Comparison of ENCODE assay signal across 23 mouse cellular contexts in genomic region chr9:118739659-118740058, GRCm38 (mm10).
DNase-seq lines count a peak whose midpoint lies in the region; TF ChIP-seq lines count a peak whose summit lies in the region.
"Had no signal": no experiment of that assay in that cellular context is flagged by ENCODE, and none has a peak within 500 bp of the region (broad histone marks: within the 10 kb centered on the region; RNA-seq: fewer than 3 reads in every experiment).

No protein-coding gene starts in this region.

- H3K4me1 ChIP-seq in heart, embryonic 10.5 days: peaks cover 45% of the 10 kb centered on the region
- peaks cover 7% of the 10 kb centered on the region; the same call in 1 of the 2 replicates for H3K4me1 ChIP-seq in midbrain, embryonic 10.5 days
- H3K4me1 ChIP-seq in hindbrain, embryonic 10.5 days (replicated peaks): peaks cover 19% of the 10 kb centered on the region
- H3K4me1 ChIP-seq: forebrain, embryonic 13.5 days; liver, embryonic 13.5 days; megakaryocyte, embryonic 14.5 days; midbrain, embryonic 13.5 days had no signal

- DNase-seq in gastrocnemius, adult 2 months: peak; percentile 42
- DNase-seq in gastrocnemius, postnatal 10 days: no peak
- no peak for DNase-seq in heart, embryonic 10.5 days (ENCODE audit: low spot score)
- no peak for DNase-seq in heart, adult 8-10 months (ENCODE audit: low spot score)
- peak; percentile 32 to 44 for DNase-seq in adrenal gland, postnatal 36 days
- no peak for DNase-seq in midbrain, embryonic 10.5 days (ENCODE audit: low spot score)
- DNase-seq in hindbrain, embryonic 10.5 days (ENCODE audit: low spot score): no peak
- DNase-seq: cerebellum, adult 18-20 months; kidney, adult 2 months; kidney, postnatal 36 days; liver, embryonic 13.5 days; lung, adult 18-20 months; lung, postnatal 4 days; thymus, postnatal 4 days had no signal

- intact Hi-C loops in gastrocnemius, adult 2 months (cut with DNase I): no loop called here

- 64% methylated on average over 3 of the region's 3 CpGs for WGBS in heart, embryonic 10.5 days
- whole genome bisulfite sequencing in midbrain, embryonic 10.5 days: 89% methylated on average over 3 of the region's 3 CpGs
- 92% methylated on average over 3 of the region's 3 CpGs for WGBS in hindbrain, embryonic 10.5 days

- no peaks in the 10 kb centered on the region for H3K36me3 ChIP-seq in heart, embryonic 10.5 days
- no peaks in the 10 kb centered on the region for H3K36me3 ChIP-seq in midbrain, embryonic 10.5 days
- H3K36me3 ChIP-seq in hindbrain, embryonic 10.5 days: no peaks in the 10 kb centered on the region
- H3K36me3 ChIP-seq: embryonic facial prominence, embryonic 15.5 days; hindbrain, embryonic 12.5 days; intestine, embryonic 15.5 days; limb, embryonic 13.5 days; liver, embryonic 13.5 days; midbrain, embryonic 13.5 days had no signal

- no peak overlapping the region for H3K4me3 ChIP-seq in gastrocnemius, adult 2 months
- no peak overlapping the region for H3K4me3 ChIP-seq in heart, embryonic 10.5 days
- no peak overlapping the region for H3K4me3 ChIP-seq in midbrain, embryonic 10.5 days
- H3K4me3 ChIP-seq in hindbrain, embryonic 10.5 days: no peak overlapping the region
- H3K4me3 ChIP-seq: embryonic facial prominence, embryonic 10.5 days; embryonic facial prominence, embryonic 15.5 days; forebrain, embryonic 13.5 days; hindbrain, embryonic 12.5 days; intestine, embryonic 15.5 days; limb, embryonic 13.5 days; liver, embryonic 13.5 days; megakaryocyte, embryonic 14.5 days; midbrain, embryonic 13.5 days had no signal

- H3K9me3 ChIP-seq in heart, embryonic 10.5 days: no peaks in the 10 kb centered on the region
- H3K9me3 ChIP-seq in midbrain, embryonic 10.5 days (replicated peaks): no peaks in the 10 kb centered on the region
- H3K9me3 ChIP-seq in hindbrain, embryonic 10.5 days: no peaks in the 10 kb centered on the region
- H3K9me3 ChIP-seq: embryonic facial prominence, embryonic 10.5 days; embryonic facial prominence, embryonic 15.5 days; forebrain, embryonic 13.5 days; hindbrain, embryonic 12.5 days; intestine, embryonic 15.5 days; limb, embryonic 13.5 days; liver, embryonic 13.5 days; midbrain, embryonic 13.5 days had no signal

- H3K27me3 ChIP-seq in heart, embryonic 10.5 days (ENCODE audit: insufficient read depth, poor library complexity, severe bottlenecking): no peaks in the 10 kb centered on the region
- H3K27me3 ChIP-seq in midbrain, embryonic 10.5 days (ENCODE audit: low read depth, poor library complexity, severe bottlenecking): no peaks in the 10 kb centered on the region
- no peaks in the 10 kb centered on the region for H3K27me3 ChIP-seq in hindbrain, embryonic 10.5 days (ENCODE audit: insufficient read depth, poor library complexity, severe bottlenecking)
- H3K27me3 ChIP-seq: embryonic facial prominence, embryonic 15.5 days; forebrain, embryonic 13.5 days; hindbrain, embryonic 12.5 days; intestine, embryonic 15.5 days; limb, embryonic 13.5 days; liver, embryonic 13.5 days; midbrain, embryonic 13.5 days had no signal

- no peak for TF ChIP-seq CTCF in gastrocnemius, adult 2 months (IDR thresholded peaks at IDR 0.05)

- peak overlapping the region; percentile 88; the same call in 1 of the 2 replicates for H3K27ac ChIP-seq in gastrocnemius, adult 2 months
- peak overlapping the region; percentile 52; the same call in 1 of the 2 replicates for H3K27ac ChIP-seq in heart, embryonic 10.5 days
- no peak overlapping the region for H3K27ac ChIP-seq in midbrain, embryonic 10.5 days (replicated peaks)
- no peak overlapping the region for H3K27ac ChIP-seq in hindbrain, embryonic 10.5 days
- H3K27ac ChIP-seq: embryonic facial prominence, embryonic 10.5 days; embryonic facial prominence, embryonic 15.5 days; forebrain, embryonic 13.5 days; hindbrain, embryonic 12.5 days; hindbrain, postnatal 0 days; intestine, embryonic 15.5 days; limb, embryonic 13.5 days; liver, embryonic 13.5 days; midbrain, embryonic 13.5 days had no signal

Comparison
In these comparisons a context has a peak if more than half of its experiments do, and no peak if none do; other contexts are left out.
1. DNase-seq: peak in gastrocnemius, adult 2 months (single experiment) and adrenal gland, postnatal 36 days (2 of 2); none in gastrocnemius, postnatal 10 days (single experiment), heart, embryonic 10.5 days (single experiment), heart, adult 8-10 months (single experiment), midbrain, embryonic 10.5 days (single experiment) and hindbrain, embryonic 10.5 days (single experiment).
2. H3K27ac ChIP-seq: peak in gastrocnemius, adult 2 months (single experiment) and heart, embryonic 10.5 days (single experiment); none in midbrain, embryonic 10.5 days (single experiment) and hindbrain, embryonic 10.5 days (single experiment).